Mouse (Mus musculus): ENCODE results near the gene Ccni.

Gene Ccni

GRCm38 (mm10) chr5:93198232-93198631, 8.1 kb downstream of the Ccni start:
- DNase-seq (ENCODE audit: low spot score in 2 of 2), result no peak

DNA sequence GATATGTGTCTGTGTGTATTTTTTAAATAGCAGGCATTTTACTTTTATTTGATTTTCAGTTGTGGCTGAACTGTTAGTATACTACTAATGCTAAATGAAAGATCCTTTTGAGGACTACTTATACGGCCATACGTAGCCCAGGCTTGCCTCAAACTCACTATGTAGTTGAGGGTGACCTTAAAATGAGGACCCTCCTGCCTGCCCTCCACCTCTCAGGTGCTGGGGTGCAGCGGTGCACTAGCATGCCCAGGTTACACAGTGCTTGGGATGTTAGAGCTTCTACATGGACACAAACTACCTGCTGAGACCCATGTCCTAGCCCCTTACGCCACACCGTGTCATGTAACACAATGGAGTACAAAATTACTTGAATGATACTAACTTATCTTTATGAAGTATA, 15.9 kb downstream of the Ccni start:
- no peak for DNase-seq (ENCODE audit: low spot score in 2 of 2)

- no peak for DNase-seq (ENCODE audit: low spot score in 2 of 2)
These were observed 16.7 kb downstream of the Ccni start for GRCm38 (mm10) chr5:93189607-93190006.

GRCm38 (mm10) chr5:93184548-93184947, 21.7 kb downstream of the Ccni start:
- DNase-seq (ENCODE audit: low spot score in 2 of 2), result no peak

GRCm38 (mm10) chr5:93183311-93183710, 23.0 kb downstream of the Ccni start:
- DNase-seq (ENCODE audit: low spot score in 2 of 2), result no peak

DNA sequence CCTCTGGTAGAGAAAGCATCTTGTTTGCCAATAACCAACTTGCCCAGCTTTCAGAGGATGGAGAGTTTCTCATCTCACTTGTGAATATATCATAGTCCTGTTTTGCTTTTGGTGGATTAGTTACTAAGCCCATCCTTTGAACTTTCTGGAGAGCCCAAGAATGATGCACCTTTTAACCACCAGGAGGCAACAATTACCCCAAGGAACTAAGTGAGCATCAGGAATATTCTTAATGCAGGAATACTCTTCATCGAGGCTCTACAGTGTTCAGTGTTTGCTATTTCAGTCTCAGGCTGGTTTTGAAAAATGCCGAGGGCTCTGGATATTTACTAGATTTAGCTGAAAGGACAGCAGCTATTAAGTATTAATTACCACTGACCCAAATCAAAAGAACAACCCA, 26.0 kb downstream of the Ccni start:
- DNase-seq (ENCODE audit: low spot score in 2 of 2), result no peak

- peak in 1 of 2 experiments; percentile 41 for DNase-seq (ENCODE audit: low spot score in 2 of 2)
These were observed 27.7 kb downstream of the Ccni start for GRCm38 (mm10) chr5:93178616-93179015.

GRCm38 (mm10) chr5:93174675-93175074, 31.6 kb downstream of the Ccni start:
- DNase-seq (ENCODE audit: low spot score in 2 of 2), result no peak

- no peak for DNase-seq (ENCODE audit: low spot score in 2 of 2)
These were observed 33.8 kb downstream of the Ccni start for GRCm38 (mm10) chr5:93172536-93172935.

DNA sequence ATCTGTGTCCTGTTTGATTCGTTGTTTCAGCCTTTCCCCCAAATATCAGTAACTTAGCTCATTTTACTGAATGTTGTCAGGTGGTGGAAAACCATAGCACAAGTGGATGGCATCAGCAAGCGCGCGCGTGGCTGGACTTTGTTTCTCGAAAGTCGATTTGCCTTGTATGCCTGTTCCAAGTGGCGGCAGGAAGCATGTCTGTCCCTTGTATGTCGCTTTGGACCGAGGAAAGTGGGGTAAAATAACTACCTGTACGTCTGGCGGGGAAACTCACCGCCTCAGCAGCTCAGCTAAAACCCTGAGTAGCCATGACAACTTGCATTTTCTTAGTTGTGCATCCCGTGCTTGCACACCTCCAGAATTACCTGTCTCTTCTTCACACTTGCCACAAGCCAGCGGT, 34.9 kb downstream of the Ccni start:
- no peak for DNase-seq (ENCODE audit: low spot score in 2 of 2)

DNA sequence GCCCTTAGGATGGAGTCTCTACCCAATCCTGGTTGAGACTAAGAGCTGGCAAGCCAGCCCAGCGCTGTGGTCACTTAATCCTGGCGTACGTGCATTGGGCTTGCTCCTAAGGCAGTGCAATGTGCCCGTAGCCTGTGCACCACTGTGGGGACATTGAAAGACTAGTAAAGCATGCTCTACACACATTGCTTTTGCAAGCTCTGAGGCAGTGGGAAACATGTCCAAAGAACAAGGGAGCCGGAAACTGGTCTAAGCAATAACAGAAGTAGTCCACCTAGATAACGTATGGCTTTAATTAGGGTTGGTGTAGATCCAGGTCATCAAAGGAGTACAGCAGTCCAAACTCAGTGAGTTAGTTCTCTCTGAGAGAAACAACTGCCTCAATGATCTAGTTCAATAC, 37.6 kb downstream of the Ccni start:
- no peak for DNase-seq (ENCODE audit: low spot score in 2 of 2)

GRCm38 (mm10) chr5:93167919-93168516, 38.3 kb downstream of the Ccni start:
- no peak for DNase-seq (ENCODE audit: low spot score in 2 of 2)

GRCm38 (mm10) chr5:93163541-93163940, 42.8 kb downstream of the Ccni start:
- DNase-seq (ENCODE audit: low spot score in 2 of 2), result peak; percentile 67 to 77

DNA sequence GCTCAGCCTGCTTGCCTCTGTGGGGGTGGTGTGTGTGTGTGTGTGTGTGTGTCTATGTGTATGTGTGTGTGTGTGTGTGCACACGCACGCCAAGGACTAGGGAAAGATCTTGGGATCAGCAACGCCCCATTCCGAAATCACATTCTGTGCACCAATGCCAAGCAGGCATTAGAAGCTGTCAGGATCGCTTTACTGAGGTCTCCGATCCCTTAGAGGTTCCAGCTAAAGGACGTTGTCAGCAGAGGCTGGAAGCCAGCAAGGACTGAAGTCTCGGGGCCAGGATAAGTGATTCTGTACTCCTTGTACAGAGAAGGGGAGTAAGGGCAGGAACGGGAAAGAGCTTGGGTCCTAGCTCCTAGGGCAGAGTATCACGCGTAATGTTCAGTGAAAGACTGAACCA, 51.9 kb downstream of the Ccni start:
- no peak for DNase-seq (ENCODE audit: low spot score in 2 of 2)

DNA sequence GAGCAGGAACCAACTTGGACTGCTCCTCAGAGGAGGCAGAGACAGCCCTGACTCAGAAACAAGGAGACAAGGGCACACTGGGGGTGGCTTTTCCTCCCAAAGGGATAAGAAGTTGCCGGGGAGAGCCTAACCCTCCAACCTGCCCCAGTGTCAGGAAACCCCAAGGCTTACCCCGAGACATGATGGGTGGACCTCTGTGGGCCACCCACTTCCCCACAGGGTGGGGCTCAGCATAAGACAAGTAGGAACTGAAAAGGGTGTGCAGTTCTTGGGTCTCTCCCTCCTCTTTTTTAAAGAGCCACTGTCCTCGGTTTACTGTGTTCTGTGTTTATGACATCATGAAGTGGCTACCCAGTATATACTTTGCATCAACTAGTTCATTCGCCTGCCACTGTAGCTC, 53.8 kb downstream of the Ccni start:
- DNase-seq (ENCODE audit: low spot score in 2 of 2), result no peak

- DNase-seq (ENCODE audit: low spot score in 2 of 2), result no peak
These were observed 54.3 kb downstream of the Ccni start for GRCm38 (mm10) chr5:93151985-93152384.

DNA sequence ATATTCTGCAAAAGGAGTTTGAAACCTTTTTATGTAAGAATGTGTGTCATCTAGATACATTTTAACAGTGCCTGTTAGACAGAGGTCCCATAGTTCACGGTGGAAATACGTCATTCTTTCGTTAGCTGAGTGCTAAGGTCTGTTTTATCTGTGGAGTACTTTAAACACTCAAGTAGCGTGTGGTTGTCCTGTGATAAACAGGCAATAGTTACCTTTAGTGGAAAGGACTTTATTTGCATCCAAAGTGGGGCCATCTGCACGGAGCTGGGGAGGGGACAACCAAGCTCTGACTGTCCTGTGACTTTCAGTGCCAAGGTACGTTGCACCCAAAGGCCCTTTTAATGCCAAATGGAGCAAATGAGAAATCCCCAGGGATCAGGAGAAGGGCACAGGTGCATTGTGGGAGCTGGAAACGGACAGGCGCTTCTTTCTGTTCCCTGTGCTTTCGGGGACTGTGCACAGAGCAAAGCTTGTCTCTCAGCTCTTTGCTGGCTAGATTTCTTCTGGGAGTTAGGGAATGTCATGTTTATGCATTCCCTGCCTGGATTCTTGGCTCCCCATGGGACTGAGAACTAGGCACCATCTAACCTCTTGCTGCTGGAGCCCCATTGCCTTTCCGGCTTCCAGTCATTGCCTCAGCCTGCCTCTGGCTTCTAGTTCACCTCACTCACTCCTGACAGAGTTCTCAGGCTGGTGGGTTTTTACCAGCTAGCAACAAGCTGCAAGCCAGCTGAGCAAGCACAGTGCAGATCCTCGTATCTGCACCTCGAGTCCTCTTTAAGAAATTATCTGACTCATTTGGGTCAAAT, 56.1 kb downstream of the Ccni start:
- no peak for DNase-seq (ENCODE audit: low spot score in 2 of 2)

DNA sequence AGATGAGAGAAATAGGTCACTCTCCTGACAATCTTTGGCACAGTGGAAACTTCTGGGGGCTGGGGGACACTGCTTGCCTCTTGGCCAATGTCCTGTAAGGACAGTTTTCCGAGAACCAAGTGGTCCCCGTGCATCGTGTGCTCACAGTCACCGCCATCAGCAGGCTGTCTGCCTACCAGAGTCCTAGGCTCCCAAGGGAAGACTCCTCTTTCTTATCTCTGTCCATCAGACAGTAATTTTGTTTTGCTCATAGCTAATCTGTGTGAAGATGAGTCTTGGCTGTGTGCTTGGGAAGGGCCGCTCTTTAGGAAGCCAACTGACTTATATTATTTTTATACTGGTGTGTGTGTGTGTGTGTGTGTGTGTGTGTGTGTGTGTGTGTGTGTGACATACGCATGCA, 60.8 kb downstream of the Ccni start:
- DNase-seq (ENCODE audit: low spot score in 2 of 2), result no peak

DNA sequence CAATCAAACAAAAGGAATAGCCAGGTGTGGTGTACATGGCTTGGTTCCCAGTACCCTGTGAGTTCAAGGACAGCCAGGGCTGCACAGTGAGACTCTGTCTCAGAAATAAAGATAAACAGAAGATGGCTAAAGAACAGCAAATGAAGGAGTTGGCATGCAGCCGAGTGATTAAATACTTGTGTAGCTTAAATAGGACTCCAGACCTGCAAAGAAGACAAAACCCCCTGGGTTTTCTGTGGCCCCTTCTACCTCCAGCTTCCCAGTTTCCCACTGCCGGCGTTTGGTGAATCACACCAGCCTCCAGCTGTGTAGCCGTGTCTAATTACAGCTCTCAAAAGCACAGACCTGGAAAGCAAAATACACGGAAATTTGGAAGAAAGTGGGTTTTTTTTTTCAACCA, 61.4 kb downstream of the Ccni start:
- no peak for DNase-seq (ENCODE audit: low spot score in 2 of 2)

DNA sequence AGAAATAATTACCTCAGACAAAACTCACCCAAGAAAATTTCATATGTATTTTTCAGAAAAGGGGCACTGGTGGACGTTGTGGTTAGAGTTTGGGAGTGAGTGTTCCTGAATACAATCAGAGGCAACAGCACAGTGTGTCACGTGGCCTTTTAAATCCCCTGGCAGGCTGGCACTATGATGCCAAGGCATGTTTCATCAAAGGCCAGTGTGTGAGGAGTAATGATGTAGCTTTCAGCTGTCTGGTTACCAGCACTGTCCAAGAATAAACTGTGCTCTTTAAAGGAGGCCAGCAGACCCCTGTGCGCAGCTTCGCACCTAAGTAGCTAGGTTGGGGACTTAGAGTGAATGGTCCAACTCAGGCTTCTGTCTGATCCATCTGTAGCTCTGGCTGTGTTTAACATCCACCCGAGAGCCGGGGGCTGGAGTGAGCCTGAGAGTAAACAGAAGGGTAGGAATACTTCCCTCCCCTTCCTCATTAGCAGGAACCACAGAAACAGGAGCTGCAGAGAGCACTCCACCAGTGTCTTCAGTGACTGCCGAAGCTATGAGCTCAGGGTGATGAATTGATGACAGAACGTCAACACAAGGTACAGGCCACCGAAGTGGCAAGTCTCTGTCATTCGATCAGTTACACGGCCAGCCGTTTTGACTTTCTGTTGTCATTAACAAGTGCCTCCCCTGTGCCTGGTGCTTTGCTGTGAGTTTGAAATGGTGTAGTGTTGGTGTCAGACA, 62.8 kb downstream of the Ccni start:
- DNase-seq (ENCODE audit: low spot score in 2 of 2), result no peak

DNA sequence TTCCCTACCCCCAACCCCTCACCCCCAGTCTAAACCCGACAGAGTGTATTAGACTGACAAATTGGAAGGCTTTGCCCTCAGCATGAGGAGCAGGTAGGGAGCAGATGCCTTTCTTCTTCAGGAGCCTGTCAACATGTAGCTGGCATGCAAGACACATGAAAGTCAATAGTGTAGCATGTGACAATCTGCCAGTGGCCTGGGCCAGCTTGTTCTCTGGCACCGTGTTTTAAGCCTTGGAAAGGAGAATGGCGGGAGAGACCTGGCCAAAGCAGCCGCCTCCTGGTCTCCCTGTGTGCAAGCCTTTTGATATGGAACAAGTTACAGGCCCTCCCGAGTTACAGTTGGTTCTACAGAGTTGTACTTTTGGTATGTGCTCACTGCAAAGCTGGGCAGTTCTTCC, 65.5 kb downstream of the Ccni start:
- DNase-seq (ENCODE audit: low spot score in 2 of 2), result no peak

DNA sequence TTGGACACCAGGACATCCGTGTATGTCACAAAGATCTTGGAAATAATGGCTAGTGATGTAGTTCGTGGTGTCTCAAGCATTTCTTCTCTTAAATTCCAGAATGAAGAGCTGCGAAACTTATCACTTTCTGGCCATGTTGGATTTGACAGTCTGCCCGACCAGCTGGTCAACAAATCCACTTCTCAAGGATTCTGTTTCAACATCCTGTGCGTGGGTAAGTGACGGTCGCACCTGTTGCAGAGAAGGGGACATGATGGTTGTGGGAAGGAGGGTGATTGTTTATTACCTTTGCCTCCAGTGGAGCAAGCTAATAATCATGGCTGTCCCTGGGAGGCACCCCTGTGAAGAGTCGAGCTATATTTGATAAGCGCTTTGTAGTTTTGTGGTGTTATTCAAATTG, 66.9 kb downstream of the Ccni start:
- DNase-seq (ENCODE audit: low spot score in 2 of 2), result no peak

Data from right cerebral cortex, adult 2 months (tissue).